ENCODE assay signal across 16 mouse cellular contexts in the genomic region with DNA sequence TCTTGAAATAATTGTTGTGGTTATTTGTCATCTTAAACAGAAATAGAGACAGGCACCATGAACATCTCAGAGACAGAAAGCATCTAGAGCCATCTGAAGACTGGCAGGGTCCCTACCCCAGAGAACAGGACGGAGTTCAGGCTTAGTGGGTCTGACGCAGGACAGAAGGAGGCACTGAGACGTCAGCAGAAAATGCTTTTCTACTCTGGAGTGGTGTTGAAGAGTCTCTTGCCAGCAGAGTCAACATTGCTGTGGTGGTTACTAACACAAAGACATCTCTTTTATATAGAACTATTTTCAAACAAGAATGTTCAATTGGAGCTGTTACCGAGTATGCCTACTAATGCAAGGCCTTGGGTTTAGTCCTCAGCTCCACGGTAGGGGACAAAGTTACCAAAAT.
"Had no signal": no experiment of that assay in that cellular context is flagged by ENCODE, and none has a peak within 500 bp of the region (broad histone marks: within the 10 kb centered on the region; RNA-seq: fewer than 3 reads in every experiment).

No protein-coding gene starts in this region.

- H3K9ac ChIP-seq: liver, embryonic 13.5 days had no signal

- H3K27ac ChIP-seq: layer of hippocampus, adult 2 months; left cerebral cortex, adult 2 months; liver, embryonic 13.5 days; stomach, postnatal 0 days had no signal

- DNase-seq: kidney, adult 18-20 months; kidney, adult 9 months; kidney, postnatal 14 days; kidney, postnatal 4 days; layer of hippocampus, postnatal 36 days; liver, embryonic 13.5 days; midbrain, embryonic 14.5 days; right cerebral cortex, postnatal 4 days; thymus, adult 2 months; thymus, postnatal 14 days; thymus, postnatal 4 days had no signal

- H3K36me3 ChIP-seq: liver, embryonic 13.5 days had no signal

- H3K4me2 ChIP-seq: liver, embryonic 13.5 days; midbrain, embryonic 11.5 days had no signal

- H3K4me3 ChIP-seq: layer of hippocampus, adult 2 months; left cerebral cortex, adult 2 months; liver, embryonic 13.5 days had no signal

- H3K27me3 ChIP-seq: liver, embryonic 13.5 days had no signal

- H3K4me1 ChIP-seq: liver, embryonic 13.5 days had no signal

- ATAC-seq: intestine, embryonic 16.5 days had no signal

- H3K9me3 ChIP-seq: liver, embryonic 13.5 days had no signal
